Mouse (Mus musculus) liver, embryonic 14.5 days (tissue): ENCODE measurements around the gene Gtf2h4. TPM values are rescaled to one million over a fixed set of nuclear protein-coding genes. Genes with fewer than 3 reads are reported as not detected.

Source experiments
- ATAC-seq: fragments of 200-750 bp; cut with Nextera tagmentation; 2 replicates; pipeline ENCODE4 v1.8.0; 2017; ENCODE audit warnings: moderate number of reproducible peaks, mild to moderate bottlenecking, moderate library complexity; ENCODE audit not compliant: insufficient read depth
- DNase-seq, 3 experiments: peaks; one replicate each; pipeline ENCODE4 v3.0.0-alpha.2; 2012 to 2013; ENCODE audit warnings: low read depth in 3 of 3, low spot score in 3 of 3
- H3K27ac ChIP-seq: fragments of 300-500 bp; sonication (generic); 2 replicates; pipeline ENCODE4 v1.5.1; 2014; ENCODE audit warnings: moderate library complexity, mild to moderate bottlenecking, control low read depth, inconsistent platforms
- H3K27me3 ChIP-seq: fragments of 300-500 bp; sonication (generic); 2 replicates; pipeline ENCODE4 v1.6.1; 2014; ENCODE audit warnings: mild to moderate bottlenecking, low read length, moderate library complexity; ENCODE audit not compliant: control insufficient read depth, insufficient read depth
- H3K36me3 ChIP-seq: fragments of 300-500 bp; sonication (generic); replicated peaks from 2 replicates; pipeline ENCODE4 v1.6.1; 2014; ENCODE audit warnings: low read depth; ENCODE audit not compliant: control insufficient read depth, insufficient read depth
- H3K4me1 ChIP-seq, 2 experiments: fragments of 200-500 bp in 1 of 2; fragments of 300-500 bp in 1 of 2; sonication (generic) in 1 of 2; replicated peaks; 2 replicates each; pipeline ENCODE4 v1.6.1; 2012 to 2014; ENCODE audit warnings: antibody characterized with exemption in 1 of 2, inconsistent platforms in 1 of 2, low read length in 1 of 2; ENCODE audit not compliant: control insufficient read depth in 2 of 2, insufficient read depth in 2 of 2
- H3K4me2 ChIP-seq: fragments of 300-500 bp; sonication (generic); 2 replicates; pipeline ENCODE4 v1.6.1; 2014; ENCODE audit warnings: low read depth, mild to moderate bottlenecking, control low read depth, moderate library complexity
- H3K4me3 ChIP-seq, 2 experiments: fragments of 200-500 bp in 1 of 2; fragments of 300-500 bp in 1 of 2; sonication (generic) in 1 of 2; 2 replicates each; pipeline ENCODE4 v1.5.1; 2012 to 2014; ENCODE audit warnings: low read depth in 2 of 2, low read length in 2 of 2, mild to moderate bottlenecking in 2 of 2, control low read depth in 1 of 2, inconsistent platforms in 1 of 2, moderate library complexity in 1 of 2; ENCODE audit not compliant: insufficient read depth in 1 of 2
- H3K9ac ChIP-seq: fragments of 300-500 bp; sonication (generic); replicated peaks from 2 replicates; pipeline ENCODE4 v1.6.1; 2014; ENCODE audit warnings: mild to moderate bottlenecking, control low read depth, moderate library complexity
- H3K9me3 ChIP-seq: fragments of 300-500 bp; sonication (generic); 2 replicates; pipeline ENCODE4 v1.6.1; 2016; ENCODE audit warnings: low read length, mixed read lengths; ENCODE audit not compliant: control insufficient read depth
- CTCF ChIP-seq: IDR thresholded peaks from 2 replicates; pipeline ENCODE4 v1.5.1; 2016; ENCODE audit warnings: antibody characterized with exemption, low read depth, control low read depth
- EP300 ChIP-seq: IDR thresholded peaks from 2 replicates; pipeline ENCODE4 v1.6.1; 2016; ENCODE audit warnings: antibody characterized with exemption, low read depth
- WGBS: fragments of 180-500 bp; shearing (Covaris S2); extraction: QIAGEN DNeasy Blood & Tissue Kit; methylation state at CpG from one replicate; pipeline ENCODE4 v1.1.7; 2014; ENCODE audit not compliant: insufficient replicate concordance; 5-methylcytosine and 5-hydroxymethylcytosine counted together
- polyA plus RNA-seq, 2 experiments: library from polyadenylated mRNA; depleted of rRNA in 1 of 2; stranded (reverse) in 1 of 2; unstranded in 1 of 2; fragments of >200 nt; fragmentation: Nextera tagmentation in 1 of 2; extraction: Ambion mirVana in 1 of 2; gene quantifications; 2 replicates each; pipeline versions ENCODE4 v1.2.1 to v1.2.3; 2012 to 2014

The Gtf2h4 gene
- polyA plus RNA-seq, 2 experiments = 18.0 to 23.1 TPM

- H3K4me1 ChIP-seq = peaks cover 0 to 8% of the 10 kb centered on the region in 2 experiments; a peak in 2 of 4 replicates
- no peaks in the 10 kb centered on the region; the same call in 1 of the 2 replicates for H3K27me3 ChIP-seq
- DNase-seq (no peak), ATAC-seq (no peak)
- H3K9me3 ChIP-seq = no peaks in the 10 kb centered on the region
- H3K4me3 ChIP-seq = no peak overlapping the region
- H3K9ac ChIP-seq = no peak overlapping the region
- H3K4me2 ChIP-seq = no peak overlapping the region
- TF ChIP-seq EP300 (no peak), CTCF (no peak)
- WGBS = 55% methylated on average over 3 of the region's 3 CpGs
- no peaks in the 10 kb centered on the region for H3K36me3 ChIP-seq
- no peak overlapping the region for H3K27ac ChIP-seq
Observed at GRCm38 (mm10) chr17:35716114-35716513, 42.6 kb upstream of the Gtf2h4 start.

GRCm38 (mm10) chr17:35710705-35711347, 37.3 kb upstream of the Gtf2h4 start:
- no peaks in the 10 kb centered on the region for H3K9me3 ChIP-seq
- no peak for ATAC-seq
- no peak overlapping the region for H3K27ac ChIP-seq
- H3K36me3 ChIP-seq = no peaks in the 10 kb centered on the region
- H3K4me3 ChIP-seq = no peak overlapping the region
- H3K9ac ChIP-seq = no peak overlapping the region
- no peak overlapping the region for H3K4me2 ChIP-seq
- H3K4me1 ChIP-seq = peaks cover 0 to 15% of the 10 kb centered on the region in 2 experiments; a peak in 2 of 4 replicates
- no peak for DNase-seq
- no peaks in the 10 kb centered on the region for H3K27me3 ChIP-seq
- 32% methylated on average over 8 of the region's 8 CpGs for WGBS
- no peak for TF ChIP-seq EP300
- no peak for TF ChIP-seq CTCF

DNA sequence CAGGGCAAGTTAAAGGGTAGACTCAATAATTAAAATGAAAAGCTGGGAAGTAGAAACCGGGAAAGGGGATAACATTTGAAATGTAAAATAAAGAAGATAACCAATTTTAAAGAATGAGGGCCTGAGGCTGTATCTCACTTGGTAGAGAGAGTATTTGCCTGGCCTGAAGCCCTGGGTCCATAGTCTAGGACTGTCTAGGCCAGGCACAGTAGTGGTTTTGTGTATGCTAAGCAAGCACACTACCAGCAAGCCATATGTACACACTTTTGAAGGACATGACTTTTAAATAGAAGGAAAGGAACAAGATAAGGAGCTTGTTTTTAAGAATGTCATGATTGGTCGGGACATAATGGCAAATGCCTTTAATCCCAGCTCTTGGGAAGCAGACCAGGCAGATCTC, 35.1 kb upstream of the Gtf2h4 start:
- Histone ChIP-seq H3K9ac (no peak overlapping the region), H3K27me3 (peaks cover 14% of the 10 kb centered on the region), H3K9me3 (no peaks in the 10 kb centered on the region), H3K4me2 (no peak overlapping the region), H3K4me1 (peaks cover 0 to 18% of the 10 kb centered on the region in 2 experiments; a peak in 2 of 4 replicates), H3K27ac (no peak overlapping the region), H3K36me3 (no peaks in the 10 kb centered on the region), H3K4me3 (no peak overlapping the region)
- ATAC-seq = no peak
- DNase-seq = no peak
- TF ChIP-seq EP300 (no peak), CTCF (no peak)
- 38% methylated on average over 2 of the region's 2 CpGs for WGBS

DNA sequence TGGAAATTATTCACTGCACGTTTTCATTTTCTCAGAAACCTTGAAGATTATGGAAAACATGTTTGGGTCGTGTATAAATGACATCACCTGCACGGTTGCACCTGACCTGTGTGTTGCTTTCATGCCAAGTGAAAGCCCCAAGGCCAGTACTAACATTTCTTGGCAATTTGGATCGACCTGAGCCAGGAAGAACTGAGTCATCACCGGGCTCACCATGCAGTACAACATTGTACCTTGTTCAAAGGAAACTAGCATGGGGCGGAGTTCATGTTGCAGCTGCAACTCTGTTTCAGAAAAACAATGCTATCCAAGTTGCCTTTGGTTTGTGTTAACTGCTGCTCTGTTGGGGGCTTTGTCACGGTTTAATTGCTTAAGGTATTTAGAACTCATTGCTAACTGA, 34.4 kb upstream of the Gtf2h4 start:
- Histone ChIP-seq H3K9ac (no peak overlapping the region), H3K4me1 (peaks cover 0 to 18% of the 10 kb centered on the region in 2 experiments; a peak in 2 of 4 replicates), H3K9me3 (no peaks in the 10 kb centered on the region), H3K36me3 (no peaks in the 10 kb centered on the region), H3K4me2 (no peak overlapping the region), H3K27me3 (peaks cover 18% of the 10 kb centered on the region), H3K27ac (no peak overlapping the region), H3K4me3 (no peak overlapping the region)
- TF ChIP-seq EP300 (no peak), CTCF (no peak)
- no peak for ATAC-seq
- WGBS = 43% methylated on average over 7 of the region's 7 CpGs
- no peak for DNase-seq

DNA sequence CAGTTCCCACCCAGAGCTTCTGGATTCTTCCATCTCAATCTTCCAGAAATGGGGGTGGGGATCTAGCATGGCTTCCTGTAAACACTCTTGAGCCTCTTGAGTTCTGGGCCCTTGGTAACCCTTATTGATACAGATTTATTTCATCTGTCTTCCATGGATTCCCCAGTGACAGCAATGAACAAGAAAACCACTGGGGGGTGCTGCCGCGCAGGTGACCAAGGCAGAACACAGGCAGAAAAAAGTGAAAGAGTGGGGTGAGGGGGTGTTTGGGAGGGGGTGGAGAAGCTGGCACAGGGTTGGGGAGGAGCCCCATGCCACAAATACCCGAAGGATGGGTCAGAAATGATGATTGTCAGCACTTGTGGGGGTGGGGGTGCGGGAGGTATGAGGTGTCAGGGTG, 32.3 kb upstream of the Gtf2h4 start:
- no peaks in the 10 kb centered on the region for H3K36me3 ChIP-seq
- TF ChIP-seq EP300 (no peak), CTCF (peak; percentile 64)
- WGBS = 23% methylated on average over 4 of the region's 4 CpGs
- peaks cover 0 to 9% of the 10 kb centered on the region in 2 experiments; a peak in 2 of 4 replicates for H3K4me1 ChIP-seq
- H3K27me3 ChIP-seq = peaks cover 39% of the 10 kb centered on the region
- H3K4me2 ChIP-seq = no peak overlapping the region
- H3K9me3 ChIP-seq = no peaks in the 10 kb centered on the region
- H3K27ac ChIP-seq = no peak overlapping the region
- no peak for ATAC-seq
- no peak for DNase-seq
- no peak overlapping the region for H3K4me3 ChIP-seq
- no peak overlapping the region for H3K9ac ChIP-seq
